In the genomic region with DNA sequence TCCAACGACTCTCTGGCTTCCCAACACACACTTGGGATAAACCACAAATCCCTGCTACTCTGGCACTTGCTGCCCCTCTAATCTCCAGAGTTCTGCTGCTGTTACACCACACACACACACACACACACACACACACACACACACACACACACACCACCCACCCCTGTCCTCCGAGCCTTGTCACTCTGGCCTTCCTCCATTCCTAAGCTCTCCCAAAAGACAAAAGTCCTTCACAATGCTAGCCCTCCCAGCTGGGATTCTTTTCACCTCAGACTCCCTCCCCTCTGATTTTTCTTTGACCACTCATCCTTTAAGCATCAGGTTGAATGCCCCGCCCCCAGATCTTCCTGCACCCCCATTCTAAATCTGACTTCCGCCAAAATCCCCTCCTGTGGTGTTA, we compare ENCODE assay signal across 19 mouse cellular contexts.
DNase-seq lines count a peak whose midpoint lies in the region; ATAC-seq and TF ChIP-seq lines count a peak whose summit lies in the region.
"Had no signal": no experiment of that assay in that cellular context is flagged by ENCODE, and none has a peak within 500 bp of the region (broad histone marks: within the 10 kb centered on the region; RNA-seq: fewer than 3 reads in every experiment).

No protein-coding gene starts in this region.

- no peak for TF ChIP-seq EP300 in CH12.LX (IDR thresholded peaks at IDR 0.05; ENCODE audit: low read length)

- H3K4me2 ChIP-seq in hindbrain, embryonic 12.5 days (replicated peaks) = no peak overlapping the region
- no peak overlapping the region for H3K4me2 ChIP-seq in midbrain, embryonic 11.5 days
- H3K4me2 ChIP-seq in midbrain, postnatal 0 days (ENCODE audit: low read depth, low read length, poor library complexity, severe bottlenecking) = no peak overlapping the region
- H3K4me2 ChIP-seq in CH12.LX (ENCODE audit: insufficient read depth, low read depth, poor library complexity, severe bottlenecking) = peak overlapping the region; percentile 53; the same call in 1 of the 2 replicates
- H3K4me2 ChIP-seq: embryonic facial prominence, embryonic 12.5 days; embryonic facial prominence, embryonic 15.5 days; heart, embryonic 12.5 days; heart, embryonic 15.5 days had no signal

- no peaks in the 10 kb centered on the region for H3K36me3 ChIP-seq in hindbrain, embryonic 10.5 days
- no peaks in the 10 kb centered on the region for H3K36me3 ChIP-seq in hindbrain, embryonic 12.5 days
- no peaks in the 10 kb centered on the region for H3K36me3 ChIP-seq in midbrain, embryonic 11.5 days (ENCODE audit: control insufficient read depth, insufficient read depth, low read length)
- no peaks in the 10 kb centered on the region for H3K36me3 ChIP-seq in midbrain, postnatal 0 days (ENCODE audit: insufficient read depth, low read length)
- no peaks in the 10 kb centered on the region for H3K36me3 ChIP-seq in CH12.LX (replicated peaks in 1 of 2; ENCODE audit: control insufficient read depth in 1 of 2, insufficient read depth in 1 of 2, low read length in 1 of 2)
- H3K36me3 ChIP-seq: embryonic facial prominence, embryonic 12.5 days; embryonic facial prominence, embryonic 15.5 days; G1E; heart, embryonic 12.5 days; heart, embryonic 15.5 days had no signal

- H3K4me3 ChIP-seq in hindbrain, embryonic 10.5 days = no peak overlapping the region; the same call in 1 of the 2 replicates
- H3K4me3 ChIP-seq in hindbrain, embryonic 12.5 days = no peak overlapping the region
- H3K4me3 ChIP-seq in midbrain, embryonic 11.5 days (ENCODE audit: low read depth, low read length) = no peak overlapping the region
- no peak overlapping the region for H3K4me3 ChIP-seq in midbrain, postnatal 0 days (ENCODE audit: low read depth, low read length)
- no peak overlapping the region for H3K4me3 ChIP-seq in CH12.LX (replicated peaks in 1 of 3; ENCODE audit: low read depth in 2 of 3, low read length in 2 of 3, poor library complexity in 1 of 3)
- H3K4me3 ChIP-seq: embryonic facial prominence, embryonic 12.5 days; embryonic facial prominence, embryonic 15.5 days; heart, embryonic 12.5 days; heart, embryonic 15.5 days had no signal

- no peaks in the 10 kb centered on the region for H3K9me3 ChIP-seq in hindbrain, embryonic 10.5 days
- no peaks in the 10 kb centered on the region for H3K9me3 ChIP-seq in hindbrain, embryonic 12.5 days (replicated peaks)
- H3K9me3 ChIP-seq in midbrain, embryonic 11.5 days (ENCODE audit: control insufficient read depth, low read length) = no peaks in the 10 kb centered on the region
- no peaks in the 10 kb centered on the region for H3K9me3 ChIP-seq in midbrain, postnatal 0 days (ENCODE audit: low read length)
- no peaks in the 10 kb centered on the region for H3K9me3 ChIP-seq in CH12.LX (replicated peaks; ENCODE audit: low read length)
- H3K9me3 ChIP-seq: embryonic facial prominence, embryonic 12.5 days; heart, embryonic 12.5 days; heart, embryonic 15.5 days had no signal

- ATAC-seq in hindbrain, embryonic 12.5 days (ENCODE audit: low FRiP score) = no peak
- ATAC-seq in midbrain, embryonic 11.5 days (ENCODE audit: low FRiP score) = peak; percentile 55; the same call in 1 of the 2 replicates
- ATAC-seq in midbrain, postnatal 0 days (ENCODE audit: low FRiP score) = no peak
- ATAC-seq: forebrain, embryonic 14.5 days; hindbrain, postnatal 0 days; inflammation-experienced regulatory T-cells, adult 6 months; intestine, embryonic 16.5 days; Patski had no signal

- in situ Hi-C loops in CH12.LX (cut with MboI; ENCODE audit: low pct_ligation_motif_present, low pct_unique_long_range_greater_than_20kb, low sequenced_read_pairs) = no loop called here

- H3K4me1 ChIP-seq in hindbrain, embryonic 10.5 days (replicated peaks) = peaks cover 16% of the 10 kb centered on the region
- H3K4me1 ChIP-seq in hindbrain, embryonic 12.5 days = peaks cover 5% of the 10 kb centered on the region; the same call in 1 of the 2 replicates
- peaks cover 3% of the 10 kb centered on the region for H3K4me1 ChIP-seq in midbrain, embryonic 11.5 days (ENCODE audit: control insufficient read depth, insufficient read depth, low read length)
- no peaks in the 10 kb centered on the region for H3K4me1 ChIP-seq in midbrain, postnatal 0 days (ENCODE audit: insufficient read depth, low read length)
- no peaks in the 10 kb centered on the region for H3K4me1 ChIP-seq in CH12.LX (ENCODE audit: control insufficient read depth in 1 of 2, insufficient read depth in 2 of 2)
- H3K4me1 ChIP-seq: embryonic facial prominence, embryonic 12.5 days; embryonic facial prominence, embryonic 15.5 days; heart, embryonic 12.5 days; heart, embryonic 15.5 days had no signal

- no peak overlapping the region for H3K9ac ChIP-seq in hindbrain, embryonic 12.5 days
- H3K9ac ChIP-seq in midbrain, embryonic 11.5 days (ENCODE audit: low read length) = peak overlapping the region; percentile 11; the same call in 1 of the 2 replicates
- no peak overlapping the region for H3K9ac ChIP-seq in midbrain, postnatal 0 days (replicated peaks; ENCODE audit: low read length, poor library complexity, severe bottlenecking)
- no peak overlapping the region for H3K9ac ChIP-seq in CH12.LX (ENCODE audit: insufficient read depth, low read depth)
- H3K9ac ChIP-seq: embryonic facial prominence, embryonic 12.5 days; embryonic facial prominence, embryonic 15.5 days; heart, embryonic 12.5 days; heart, embryonic 15.5 days had no signal

- H3K27ac ChIP-seq in hindbrain, embryonic 10.5 days = peak overlapping the region; percentile 66
- H3K27ac ChIP-seq in hindbrain, embryonic 12.5 days = no peak overlapping the region
- H3K27ac ChIP-seq in midbrain, embryonic 11.5 days (ENCODE audit: low read depth, low read length) = no peak overlapping the region
- H3K27ac ChIP-seq in midbrain, postnatal 0 days (ENCODE audit: low read depth, low read length) = no peak overlapping the region
- H3K27ac ChIP-seq in CH12.LX (ENCODE audit: insufficient read depth, low read depth) = no peak overlapping the region
- H3K27ac ChIP-seq: embryonic facial prominence, embryonic 12.5 days; embryonic facial prominence, embryonic 15.5 days; heart, embryonic 15.5 days; hindbrain, postnatal 0 days had no signal

- TF ChIP-seq RAD21 in CH12.LX (IDR thresholded peaks at IDR 0.05; ENCODE audit: low read depth, low read length) = no peak

- dilution Hi-C loops in CH12.LX (cut with MboI; ENCODE audit: extremely low pct_ligation_motif_present, extremely low pct_unique_long_range_greater_than_20kb, low sequenced_read_pairs) = no loop called here

- 17% methylated on average over 4 of the region's 4 CpGs for WGBS in hindbrain, embryonic 10.5 days
- WGBS in hindbrain, embryonic 12.5 days = 21% methylated on average over 4 of the region's 4 CpGs
- WGBS in midbrain, embryonic 11.5 days = 9% methylated on average over 4 of the region's 4 CpGs
- WGBS in midbrain, postnatal 0 days = 20% methylated on average over 4 of the region's 4 CpGs

- TF ChIP-seq POLR2A in CH12.LX (IDR thresholded peaks at IDR 0.05; ENCODE audit: low read depth, low read length) = no peak

- H3K79me2 ChIP-seq in CH12.LX (replicated peaks; ENCODE audit: control insufficient read depth, extremely low read depth, insufficient read depth, poor library complexity, severe bottlenecking) = no peaks in the 10 kb centered on the region

- DNase-seq in embryo, embryonic 10.5 days (ENCODE audit: low spot score) = peak; percentile 32
- no peak for DNase-seq in embryo, embryonic 10 days (ENCODE audit: low spot score)
- DNase-seq in hindbrain, embryonic 10.5 days (ENCODE audit: low spot score) = peak; percentile 23
- DNase-seq in midbrain, embryonic 11.5 days (ENCODE audit: low spot score, missing footprints) = peak; percentile 86
- DNase-seq in midbrain, postnatal 0 days (ENCODE audit: low spot score) = no peak
- no peak for DNase-seq in CH12.LX (ENCODE audit: extremely low read depth)
- DNase-seq in spleen, adult 18-20 months = no peak
- DNase-seq: gastrocnemius, postnatal 25 days had no signal

- no peak for TF ChIP-seq CTCF in midbrain, postnatal 0 days (IDR thresholded peaks at IDR 0.05)
- no peak for TF ChIP-seq CTCF in CH12.LX (conservative IDR thresholded peaks at IDR 0.05 in 1 of 2, IDR thresholded peaks at IDR 0.05 in 1 of 2; ENCODE audit: low read depth in 2 of 2, low read length in 2 of 2)

- H3K27me3 ChIP-seq in hindbrain, embryonic 10.5 days (ENCODE audit: insufficient read depth, poor library complexity, severe bottlenecking) = no peaks in the 10 kb centered on the region; the same call in 1 of the 2 replicates
- peaks cover 6% of the 10 kb centered on the region; the same call in 1 of the 2 replicates for H3K27me3 ChIP-seq in hindbrain, embryonic 12.5 days
- H3K27me3 ChIP-seq in midbrain, embryonic 11.5 days (ENCODE audit: control insufficient read depth, insufficient read depth, low read length) = no peaks in the 10 kb centered on the region
- H3K27me3 ChIP-seq in midbrain, postnatal 0 days (ENCODE audit: insufficient read depth, low read length) = no peaks in the 10 kb centered on the region
- H3K27me3 ChIP-seq in CH12.LX (replicated peaks) = peaks cover 69% of the 10 kb centered on the region
- H3K27me3 ChIP-seq: embryonic facial prominence, embryonic 12.5 days; embryonic facial prominence, embryonic 15.5 days; heart, embryonic 12.5 days; heart, embryonic 15.5 days had no signal

TF ChIP-seq in CH12.LX, 34 proteins besides CTCF, POLR2A, EP300 and RAD21:
- TF ChIP-seq NRF1 (IDR thresholded peaks at IDR 0.05; ENCODE audit: low read depth, low read length) = no peak
- TF ChIP-seq JUN (IDR thresholded peaks at IDR 0.05; ENCODE audit: insufficient read depth, low read depth, low read length) = no peak
- no peak for TF ChIP-seq ZMIZ1 (IDR thresholded peaks at IDR 0.05; ENCODE audit: low read depth, low read length)
- no peak for TF ChIP-seq USF2 (conservative IDR thresholded peaks at IDR 0.05; ENCODE audit: low read depth, low read length)
- TF ChIP-seq HCFC1 (IDR thresholded peaks at IDR 0.05; ENCODE audit: low read depth, low read length) = no peak
- TF ChIP-seq PAX5 (IDR thresholded peaks at IDR 0.05; ENCODE audit: low read length) = no peak
- TF ChIP-seq CHD2 (IDR thresholded peaks at IDR 0.05; ENCODE audit: low read length) = no peak
- no peak for TF ChIP-seq RCOR1 (conservative IDR thresholded peaks at IDR 0.05; ENCODE audit: low read depth, low read length)
- no peak for TF ChIP-seq UBTF (IDR thresholded peaks at IDR 0.05; ENCODE audit: low read depth, low read length)
- TF ChIP-seq TBP (conservative IDR thresholded peaks at IDR 0.05; ENCODE audit: low read depth, low read length) = no peak
- no peak for TF ChIP-seq CHD1 (IDR thresholded peaks at IDR 0.05; ENCODE audit: low read depth, low read length)

Comparison
In these comparisons a context has a peak if more than half of its experiments do, and no peak if none do; other contexts are left out.
1. DNase-seq: peak in embryo, embryonic 10.5 days (single experiment), hindbrain, embryonic 10.5 days (single experiment) and midbrain, embryonic 11.5 days (single experiment); none in embryo, embryonic 10 days (single experiment), midbrain, postnatal 0 days (single experiment), CH12.LX (single experiment) and spleen, adult 18-20 months (0 of 2).